Mouse (Mus musculus) c-Kit-positive CD71-negative TER-119-negative erythroid progenitor cells, embryonic 14.5 days (primary cell): Measurements from ENCODE around the gene Foxn3.

ENCODE experiments used
- DNase-seq: peaks from one replicate; pipeline ENCODE4 v3.0.0-alpha.2; 2013; ENCODE audit warnings: low read depth

Gene Foxn3

GRCm38 (mm10) chr12:99522882-99523281 is 40.5 kb downstream of the Foxn3 start:
- no peak for DNase-seq

GRCm38 (mm10) chr12:99519862-99520261 is 43.5 kb downstream of the Foxn3 start:
- DNase-seq = no peak

GRCm38 (mm10) chr12:99519191-99519614 is 44.2 kb downstream of the Foxn3 start:
- no peak for DNase-seq

- no peak for DNase-seq
Measured at GRCm38 (mm10) chr12:99518640-99519039, 44.7 kb downstream of the Foxn3 start.

GRCm38 (mm10) chr12:99518126-99518525 is 45.3 kb downstream of the Foxn3 start:
- DNase-seq = no peak

GRCm38 (mm10) chr12:99517296-99517695 is 46.1 kb downstream of the Foxn3 start:
- DNase-seq = no peak

- no peak for DNase-seq
Measured at GRCm38 (mm10) chr12:99515481-99515880, 47.9 kb downstream of the Foxn3 start.

GRCm38 (mm10) chr12:99511644-99512043 is 51.7 kb downstream of the Foxn3 start:
- DNase-seq = no peak

- no peak for DNase-seq
Measured at GRCm38 (mm10) chr12:99510759-99511158, 52.6 kb downstream of the Foxn3 start.

- DNase-seq = no peak
Measured at GRCm38 (mm10) chr12:99502225-99502624, 61.2 kb downstream of the Foxn3 start.

GRCm38 (mm10) chr12:99498978-99499694 is 64.2 kb downstream of the Foxn3 start:
- DNase-seq = no peak

- no peak for DNase-seq
Measured at GRCm38 (mm10) chr12:99498189-99498977, 65.0 kb downstream of the Foxn3 start.

GRCm38 (mm10) chr12:99496945-99497344 is 66.4 kb downstream of the Foxn3 start:
- no peak for DNase-seq

GRCm38 (mm10) chr12:99490216-99490615 is 73.2 kb downstream of the Foxn3 start:
- no peak for DNase-seq

- no peak for DNase-seq
Measured at GRCm38 (mm10) chr12:99489001-99489592, 74.3 kb downstream of the Foxn3 start.

- no peak for DNase-seq
Measured at GRCm38 (mm10) chr12:99480372-99480771, 83.0 kb downstream of the Foxn3 start.

- no peak for DNase-seq
Measured at GRCm38 (mm10) chr12:99474176-99474575, 89.2 kb downstream of the Foxn3 start.

- DNase-seq = no peak
Measured at GRCm38 (mm10) chr12:99473406-99474133, 89.8 kb downstream of the Foxn3 start.

GRCm38 (mm10) chr12:99471431-99471830 is 92.0 kb downstream of the Foxn3 start:
- no peak for DNase-seq

- DNase-seq = peak; percentile 51
Measured at GRCm38 (mm10) chr12:99467884-99468311, 95.5 kb downstream of the Foxn3 start.

- no peak for DNase-seq
Measured at GRCm38 (mm10) chr12:99467256-99467883, 96.0 kb downstream of the Foxn3 start.

- DNase-seq = no peak
Measured at GRCm38 (mm10) chr12:99466426-99466825, 97.0 kb downstream of the Foxn3 start.
